25 mouse cellular contexts compared by ENCODE assay signal in the genomic region with DNA sequence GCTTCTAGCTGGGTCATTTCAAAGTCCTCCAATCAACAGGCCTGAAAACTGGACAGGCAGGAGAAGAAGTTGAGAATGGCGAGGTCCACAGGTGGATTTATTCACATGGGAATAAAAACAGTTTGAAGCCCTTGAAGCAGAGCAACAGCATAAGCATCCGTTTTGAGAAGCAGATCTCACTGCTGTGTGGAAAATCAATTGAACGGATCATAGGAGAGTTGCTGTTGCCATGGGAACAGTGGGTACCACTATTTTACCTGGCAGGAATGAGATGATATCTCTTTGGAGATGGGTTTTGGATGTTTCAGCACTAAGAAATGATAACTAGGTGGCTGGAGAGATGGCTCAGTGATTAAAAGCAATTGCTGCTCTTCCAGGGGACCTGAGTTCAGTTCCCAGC. TPM values are rescaled to one million over a fixed set of nuclear protein-coding genes. Genes with fewer than 3 reads are reported as not detected.
DNase-seq lines count a peak whose midpoint lies in the region; ATAC-seq and TF ChIP-seq lines count a peak whose summit lies in the region.
"Had no signal": no experiment of that assay in that cellular context is flagged by ENCODE, and none has a peak within 500 bp of the region (broad histone marks: within the 10 kb centered on the region; RNA-seq: fewer than 3 reads in every experiment).

No protein-coding gene starts in this region.

- no peak overlapping the region for H3K9ac ChIP-seq in forebrain, embryonic 15.5 days (replicated peaks)
- H3K9ac ChIP-seq in forebrain, embryonic 14.5 days (ENCODE audit: low read length), result no peak overlapping the region
- H3K9ac ChIP-seq in midbrain, embryonic 15.5 days, result no peak overlapping the region
- H3K9ac ChIP-seq in midbrain, embryonic 14.5 days (replicated peaks; ENCODE audit: low read length), result no peak overlapping the region
- H3K9ac ChIP-seq in midbrain, postnatal 0 days (replicated peaks; ENCODE audit: low read length, poor library complexity, severe bottlenecking), result no peak overlapping the region
- H3K9ac ChIP-seq: embryonic facial prominence, embryonic 12.5 days had no signal

- H3K4me3 ChIP-seq in forebrain, embryonic 15.5 days, result no peak overlapping the region
- no peak overlapping the region for H3K4me3 ChIP-seq in forebrain, embryonic 14.5 days (ENCODE audit: low read depth, low read length)
- no peak overlapping the region for H3K4me3 ChIP-seq in midbrain, embryonic 15.5 days
- H3K4me3 ChIP-seq in midbrain, embryonic 14.5 days (replicated peaks; ENCODE audit: low read depth, low read length), result no peak overlapping the region
- H3K4me3 ChIP-seq in midbrain, postnatal 0 days (ENCODE audit: low read depth, low read length), result no peak overlapping the region
- H3K4me3 ChIP-seq in midbrain, embryonic 10.5 days, result no peak overlapping the region
- H3K4me3 ChIP-seq: embryonic facial prominence, embryonic 10.5 days; embryonic facial prominence, embryonic 12.5 days had no signal

- no peaks in the 10 kb centered on the region for H3K9me3 ChIP-seq in forebrain, embryonic 15.5 days
- no peaks in the 10 kb centered on the region for H3K9me3 ChIP-seq in forebrain, embryonic 14.5 days (replicated peaks; ENCODE audit: control insufficient read depth, low read length)
- no peaks in the 10 kb centered on the region for H3K9me3 ChIP-seq in midbrain, embryonic 15.5 days
- no peaks in the 10 kb centered on the region for H3K9me3 ChIP-seq in midbrain, embryonic 14.5 days (ENCODE audit: control insufficient read depth, low read length)
- H3K9me3 ChIP-seq in midbrain, postnatal 0 days (ENCODE audit: low read length), result no peaks in the 10 kb centered on the region
- H3K9me3 ChIP-seq in midbrain, embryonic 10.5 days (replicated peaks), result no peaks in the 10 kb centered on the region
- H3K9me3 ChIP-seq: embryonic facial prominence, embryonic 10.5 days; embryonic facial prominence, embryonic 12.5 days; G1E had no signal

- no peak for DNase-seq in forebrain, embryonic 14.5 days (ENCODE audit: low spot score)
- DNase-seq in heart, adult 11 months, result peak; percentile 27
- DNase-seq in heart, adult 18-20 months, result no peak
- no peak for DNase-seq in midbrain, embryonic 14.5 days
- DNase-seq in midbrain, postnatal 0 days (ENCODE audit: low spot score), result peak; percentile 5
- DNase-seq in midbrain, embryonic 10.5 days (ENCODE audit: low spot score), result no peak
- DNase-seq: adrenal gland, adult 8-10 months; adrenal gland, postnatal 14 days; adrenal gland, postnatal 36 days; B cell, adult 2 months; cerebellum, adult 11-12 months; cerebellum, adult 2 months; cerebellum, adult 9-10 months; cerebellum, postnatal 10 days; cerebellum, postnatal 25 days had no signal

- H3K27me3 ChIP-seq in forebrain, embryonic 15.5 days, result no peaks in the 10 kb centered on the region
- no peaks in the 10 kb centered on the region for H3K27me3 ChIP-seq in forebrain, embryonic 14.5 days (replicated peaks; ENCODE audit: control insufficient read depth, insufficient read depth, low read length)
- no peaks in the 10 kb centered on the region for H3K27me3 ChIP-seq in midbrain, embryonic 15.5 days (replicated peaks)
- no peaks in the 10 kb centered on the region for H3K27me3 ChIP-seq in midbrain, embryonic 14.5 days (ENCODE audit: control insufficient read depth, insufficient read depth, low read length)
- no peaks in the 10 kb centered on the region for H3K27me3 ChIP-seq in midbrain, postnatal 0 days (ENCODE audit: insufficient read depth, low read length)
- no peaks in the 10 kb centered on the region for H3K27me3 ChIP-seq in midbrain, embryonic 10.5 days (ENCODE audit: low read depth, poor library complexity, severe bottlenecking)
- H3K27me3 ChIP-seq: CH12.LX; embryonic facial prominence, embryonic 12.5 days had no signal

- no peaks in the 10 kb centered on the region for H3K4me1 ChIP-seq in forebrain, embryonic 15.5 days
- no peaks in the 10 kb centered on the region for H3K4me1 ChIP-seq in forebrain, embryonic 14.5 days (ENCODE audit: control insufficient read depth, insufficient read depth, low read length)
- H3K4me1 ChIP-seq in midbrain, embryonic 15.5 days, result no peaks in the 10 kb centered on the region
- H3K4me1 ChIP-seq in midbrain, embryonic 14.5 days (ENCODE audit: control insufficient read depth, insufficient read depth, low read length), result no peaks in the 10 kb centered on the region
- no peaks in the 10 kb centered on the region for H3K4me1 ChIP-seq in midbrain, postnatal 0 days (ENCODE audit: insufficient read depth, low read length)
- H3K4me1 ChIP-seq in midbrain, embryonic 10.5 days, result no peaks in the 10 kb centered on the region
- H3K4me1 ChIP-seq: embryonic facial prominence, embryonic 12.5 days had no signal

- no peak for TF ChIP-seq CTCF in midbrain, postnatal 0 days (IDR thresholded peaks at IDR 0.05)

- no peak overlapping the region for H3K4me2 ChIP-seq in forebrain, embryonic 15.5 days (replicated peaks)
- H3K4me2 ChIP-seq in forebrain, embryonic 14.5 days (ENCODE audit: low read length), result no peak overlapping the region
- H3K4me2 ChIP-seq in midbrain, embryonic 15.5 days, result no peak overlapping the region
- no peak overlapping the region for H3K4me2 ChIP-seq in midbrain, embryonic 14.5 days (ENCODE audit: low read length)
- no peak overlapping the region for H3K4me2 ChIP-seq in midbrain, postnatal 0 days (ENCODE audit: low read depth, low read length, poor library complexity, severe bottlenecking)
- H3K4me2 ChIP-seq: embryonic facial prominence, embryonic 12.5 days had no signal

- H3K36me3 ChIP-seq in forebrain, embryonic 15.5 days, result no peaks in the 10 kb centered on the region
- H3K36me3 ChIP-seq in forebrain, embryonic 14.5 days (ENCODE audit: control insufficient read depth, insufficient read depth, low read length), result no peaks in the 10 kb centered on the region
- H3K36me3 ChIP-seq in midbrain, embryonic 15.5 days (replicated peaks), result no peaks in the 10 kb centered on the region
- no peaks in the 10 kb centered on the region for H3K36me3 ChIP-seq in midbrain, embryonic 14.5 days (ENCODE audit: control insufficient read depth, insufficient read depth, low read length)
- no peaks in the 10 kb centered on the region for H3K36me3 ChIP-seq in midbrain, postnatal 0 days (ENCODE audit: insufficient read depth, low read length)
- H3K36me3 ChIP-seq in midbrain, embryonic 10.5 days, result no peaks in the 10 kb centered on the region
- H3K36me3 ChIP-seq: embryonic facial prominence, embryonic 10.5 days; embryonic facial prominence, embryonic 12.5 days; G1E had no signal

- 0 out of 2 replicates have a peak, but pooled peaks have one; percentile 41 for ATAC-seq in forebrain, embryonic 15.5 days (replicated peaks)
- no peak for ATAC-seq in forebrain, embryonic 14.5 days
- ATAC-seq in midbrain, embryonic 15.5 days (replicated peaks), result peak; percentile 37; the same call in 1 of the 2 replicates
- no peak for ATAC-seq in midbrain, embryonic 14.5 days (ENCODE audit: low FRiP score, low TSS enrichment)
- ATAC-seq in midbrain, postnatal 0 days (ENCODE audit: low FRiP score), result no peak
- ATAC-seq: activated CD4-positive, CD25-positive, alpha-beta regulatory T cell, adult 4 months; CD4-positive, CD25-positive, alpha-beta regulatory T cell, adult 4 months; forebrain, embryonic 16.5 days; Patski had no signal

- H3K27ac ChIP-seq in forebrain, embryonic 15.5 days (replicated peaks), result no peak overlapping the region
- no peak overlapping the region for H3K27ac ChIP-seq in forebrain, embryonic 14.5 days (ENCODE audit: low read depth, low read length)
- H3K27ac ChIP-seq in midbrain, embryonic 15.5 days, result no peak overlapping the region
- no peak overlapping the region for H3K27ac ChIP-seq in midbrain, embryonic 14.5 days (replicated peaks; ENCODE audit: low read depth, low read length)
- no peak overlapping the region for H3K27ac ChIP-seq in midbrain, postnatal 0 days (ENCODE audit: low read depth, low read length)
- no peak overlapping the region for H3K27ac ChIP-seq in midbrain, embryonic 10.5 days (replicated peaks)
- H3K27ac ChIP-seq: embryonic facial prominence, embryonic 10.5 days; embryonic facial prominence, embryonic 12.5 days had no signal

- WGBS in forebrain, embryonic 15.5 days, result 80% methylated on average over 3 of the region's 3 CpGs
- WGBS in forebrain, embryonic 14.5 days, result 73% methylated on average over 3 of the region's 3 CpGs
- 77% methylated on average over 3 of the region's 3 CpGs for WGBS in midbrain, embryonic 15.5 days
- WGBS in midbrain, embryonic 14.5 days, result 74% methylated on average over 3 of the region's 3 CpGs
- WGBS in midbrain, postnatal 0 days, result 65% methylated on average over 3 of the region's 3 CpGs
- 81% methylated on average over 3 of the region's 3 CpGs for WGBS in midbrain, embryonic 10.5 days

RNA-seq across cellular contexts. Expression of a gene that starts 8.1 kb away (rescaled TPM):
- polyA plus RNA-seq in forebrain, embryonic 15.5 days (2015; fragmentation: Nextera tagmentation; extraction: Ambion mirVana), result 0.15 TPM in 1 of 2 replicates, not detected in the other
- polyA plus RNA-seq in forebrain, embryonic 14.5 days (2014; fragmentation: Nextera tagmentation; extraction: Ambion mirVana), result not detected in 2 replicates
- 1 to 10 TPM; 2.3 to 9.9 TPM for total RNA-seq in heart, adult 18-20 months (2021)
- polyA plus RNA-seq in midbrain, embryonic 15.5 days (2015; fragmentation: Nextera tagmentation; extraction: Ambion mirVana), result 1.1 TPM in 1 of 2 replicates, not detected in the other
- polyA plus RNA-seq in midbrain, embryonic 14.5 days (2014; fragmentation: Nextera tagmentation; extraction: Ambion mirVana), result 0.32 TPM in 1 of 2 replicates, not detected in the other
- total RNA-seq in midbrain, postnatal 0 days (2014; rRNA removed), result 0.33 and 0.61 TPM in 2 replicates
- 1.3 and 1.9 TPM in 2 replicates for polyA plus RNA-seq in midbrain, postnatal 0 days (2015; fragmentation: Nextera tagmentation; extraction: Ambion mirVana)
- polyA plus RNA-seq in midbrain, embryonic 10.5 days (2016; fragmentation: Nextera tagmentation; extraction: Ambion mirVana), result 0.20 TPM in 1 of 2 replicates, not detected in the other
- total RNA-seq: CH12.LX, G1E had no signal
- polyA plus RNA-seq: CD4-positive, CD25-positive, alpha-beta regulatory T cell, adult 4 months; cerebellum, adult 2 months; forebrain, embryonic 16.5 days; G1E; Patski had no signal

Comparison
In these comparisons a context has a peak if more than half of its experiments do, and no peak if none do; other contexts are left out.
1. ATAC-seq: peak in forebrain, embryonic 15.5 days (single experiment) and midbrain, embryonic 15.5 days (single experiment); none in forebrain, embryonic 14.5 days (single experiment), midbrain, embryonic 14.5 days (single experiment) and midbrain, postnatal 0 days (single experiment).
2. DNase-seq: peak in heart, adult 11 months (single experiment) and midbrain, postnatal 0 days (single experiment); none in forebrain, embryonic 14.5 days (single experiment), heart, adult 18-20 months (0 of 2), midbrain, embryonic 14.5 days (single experiment) and midbrain, embryonic 10.5 days (single experiment).